Mouse (Mus musculus): ENCODE measurements around the gene Aplp2.

- TF ChIP-seq CTCF (IDR thresholded peaks at IDR 0.05; ENCODE audit: low read depth, low read length): no peak
- TF ChIP-seq POLR2A (IDR thresholded peaks at IDR 0.05; ENCODE audit: extremely low read depth, insufficient read depth, low read length): no peak
These were observed 939 bp upstream of the Aplp2 start for GRCm38 (mm10) chr9:31212500-31213008.
